Mouse (Mus musculus) liver, embryonic 14.5 days (tissue): Measurements from ENCODE around the gene Txnip. TPM values are rescaled to one million over a fixed set of nuclear protein-coding genes. Genes with fewer than 3 reads are reported as not detected.

Experiments
- ATAC-seq: fragments of 200-750 bp; cut with Nextera tagmentation; 2 replicates; pipeline ENCODE4 v1.8.0; 2017; ENCODE audit warnings: moderate number of reproducible peaks, mild to moderate bottlenecking, moderate library complexity; ENCODE audit not compliant: insufficient read depth
- DNase-seq, 3 experiments: peaks; one replicate each; pipeline ENCODE4 v3.0.0-alpha.2; 2012 to 2013; ENCODE audit warnings: low read depth in 3 of 3, low spot score in 3 of 3
- H3K27ac ChIP-seq: fragments of 300-500 bp; sonication (generic); 2 replicates; pipeline ENCODE4 v1.5.1; 2014; ENCODE audit warnings: moderate library complexity, mild to moderate bottlenecking, control low read depth, inconsistent platforms
- H3K27me3 ChIP-seq: fragments of 300-500 bp; sonication (generic); 2 replicates; pipeline ENCODE4 v1.6.1; 2014; ENCODE audit warnings: mild to moderate bottlenecking, low read length, moderate library complexity; ENCODE audit not compliant: control insufficient read depth, insufficient read depth
- H3K36me3 ChIP-seq: fragments of 300-500 bp; sonication (generic); replicated peaks from 2 replicates; pipeline ENCODE4 v1.6.1; 2014; ENCODE audit warnings: low read depth; ENCODE audit not compliant: control insufficient read depth, insufficient read depth
- H3K4me1 ChIP-seq, 2 experiments: fragments of 200-500 bp in 1 of 2; fragments of 300-500 bp in 1 of 2; sonication (generic) in 1 of 2; replicated peaks; 2 replicates each; pipeline ENCODE4 v1.6.1; 2012 to 2014; ENCODE audit warnings: antibody characterized with exemption in 1 of 2, inconsistent platforms in 1 of 2, low read length in 1 of 2; ENCODE audit not compliant: control insufficient read depth in 2 of 2, insufficient read depth in 2 of 2
- H3K4me2 ChIP-seq: fragments of 300-500 bp; sonication (generic); 2 replicates; pipeline ENCODE4 v1.6.1; 2014; ENCODE audit warnings: low read depth, mild to moderate bottlenecking, control low read depth, moderate library complexity
- H3K4me3 ChIP-seq, 2 experiments: fragments of 200-500 bp in 1 of 2; fragments of 300-500 bp in 1 of 2; sonication (generic) in 1 of 2; 2 replicates each; pipeline ENCODE4 v1.5.1; 2012 to 2014; ENCODE audit warnings: low read depth in 2 of 2, low read length in 2 of 2, mild to moderate bottlenecking in 2 of 2, control low read depth in 1 of 2, inconsistent platforms in 1 of 2, moderate library complexity in 1 of 2; ENCODE audit not compliant: insufficient read depth in 1 of 2
- H3K9ac ChIP-seq: fragments of 300-500 bp; sonication (generic); replicated peaks from 2 replicates; pipeline ENCODE4 v1.6.1; 2014; ENCODE audit warnings: mild to moderate bottlenecking, control low read depth, moderate library complexity
- H3K9me3 ChIP-seq: fragments of 300-500 bp; sonication (generic); 2 replicates; pipeline ENCODE4 v1.6.1; 2016; ENCODE audit warnings: low read length, mixed read lengths; ENCODE audit not compliant: control insufficient read depth
- CTCF ChIP-seq: IDR thresholded peaks from 2 replicates; pipeline ENCODE4 v1.5.1; 2016; ENCODE audit warnings: antibody characterized with exemption, low read depth, control low read depth
- EP300 ChIP-seq: IDR thresholded peaks from 2 replicates; pipeline ENCODE4 v1.6.1; 2016; ENCODE audit warnings: antibody characterized with exemption, low read depth
- WGBS: fragments of 180-500 bp; shearing (Covaris S2); extraction: QIAGEN DNeasy Blood & Tissue Kit; methylation state at CpG from one replicate; pipeline ENCODE4 v1.1.7; 2014; ENCODE audit not compliant: insufficient replicate concordance; 5-methylcytosine and 5-hydroxymethylcytosine counted together
- polyA plus RNA-seq, 2 experiments: library from polyadenylated mRNA; depleted of rRNA in 1 of 2; stranded (reverse) in 1 of 2; unstranded in 1 of 2; fragments of >200 nt; fragmentation: Nextera tagmentation in 1 of 2; extraction: Ambion mirVana in 1 of 2; gene quantifications; 2 replicates each; pipeline versions ENCODE4 v1.2.1 to v1.2.3; 2012 to 2014

The Txnip gene
- polyA plus RNA-seq, 2 experiments = 32.5 to 42.8 TPM

DNA sequence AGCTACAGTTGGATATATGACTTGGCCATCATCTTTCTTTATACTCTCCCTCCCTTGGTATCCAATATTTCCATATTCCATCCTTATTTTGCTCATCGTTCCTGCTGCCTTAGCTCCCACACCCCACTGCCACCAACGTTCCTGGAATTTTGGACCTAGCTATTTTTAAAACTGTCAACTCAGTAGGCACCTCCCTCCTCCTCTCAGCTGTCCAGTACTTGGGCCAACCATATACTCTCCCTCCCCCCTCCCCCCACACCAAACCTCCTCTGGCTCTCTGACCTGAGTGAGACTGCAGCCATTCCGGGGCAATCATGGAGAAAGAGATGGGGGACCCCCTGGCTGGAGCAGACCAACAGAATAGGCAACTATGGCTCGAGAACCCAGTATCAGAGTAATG, 32.8 kb upstream of the Txnip start, which contains the start of gene Hfe2:
Gene Hfe2 (plus strand): TSS at position 259 of the 400 bp plus-strand sequence.
- no peaks in the 10 kb centered on the region for H3K36me3 ChIP-seq
- H3K27ac ChIP-seq = no peak within 1 kb of the TSS
- H3K4me3 ChIP-seq = no peak within 1 kb of the TSS; a peak in 1 of 4 replicates
- H3K4me1 ChIP-seq = no peaks in the 10 kb centered on the region
- H3K9ac ChIP-seq = no peak within 1 kb of the TSS
- peaks cover 36% of the 10 kb centered on the region for H3K27me3 ChIP-seq
- TF ChIP-seq CTCF (no peak), EP300 (no peak)
- peak within 1 kb of the TSS; percentile 1 for H3K4me2 ChIP-seq
- peak; percentile 44; the same call in 1 of the 2 replicates for ATAC-seq
- WGBS = 45% methylated on average over 4 of the region's 4 CpGs
- no peak for DNase-seq
- no peaks in the 10 kb centered on the region for H3K9me3 ChIP-seq

DNA sequence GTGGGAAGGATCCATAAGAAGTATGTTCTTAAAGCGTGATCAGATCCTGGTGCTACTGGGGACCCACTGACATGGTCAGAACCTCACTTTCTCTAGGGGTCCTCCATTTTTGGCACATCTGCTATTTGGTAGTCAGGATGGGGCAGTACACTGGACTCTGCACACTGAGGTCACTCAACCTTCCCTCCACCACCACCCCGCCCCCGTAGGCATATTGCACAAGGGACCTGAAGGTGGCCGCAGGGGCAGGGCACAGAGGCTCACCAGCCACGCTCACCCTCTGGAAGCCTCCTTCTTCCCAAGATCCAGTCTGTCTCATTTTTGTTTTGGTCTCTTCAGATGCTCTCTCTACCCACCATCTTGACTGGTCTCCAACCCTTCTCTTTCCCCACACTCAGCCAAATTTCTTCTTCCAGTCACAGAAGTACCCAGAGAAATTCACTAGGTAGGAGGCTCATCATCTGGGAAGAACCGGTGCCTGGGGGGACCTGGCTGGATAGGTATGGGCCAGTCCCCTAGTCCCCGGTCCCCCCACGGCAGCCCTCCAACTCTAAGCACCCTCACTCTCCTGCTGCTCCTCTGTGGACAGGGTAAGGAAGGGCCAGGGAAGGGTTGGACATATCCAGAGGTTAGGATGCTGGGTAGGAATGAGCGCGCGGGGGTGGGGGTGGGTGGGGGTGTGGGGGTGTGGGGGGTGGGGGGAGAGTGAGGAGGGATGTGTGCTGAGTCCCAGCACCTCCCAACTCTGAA, 31.6 kb upstream of the Txnip start:
- DNase-seq = no peak
- Histone ChIP-seq H3K36me3 (no peaks in the 10 kb centered on the region), H3K4me3 (peak overlapping the region in 1 of 2 experiments; percentile 2; a peak in 1 of 4 replicates), H3K27me3 (peaks cover 36% of the 10 kb centered on the region), H3K9ac (no peak overlapping the region), H3K9me3 (no peaks in the 10 kb centered on the region), H3K4me2 (peak overlapping the region; percentile 49), H3K4me1 (no peaks in the 10 kb centered on the region), H3K27ac (no peak overlapping the region)
- WGBS = 43% methylated on average over 11 of the region's 11 CpGs
- TF ChIP-seq EP300 = no peak
- no peak for TF ChIP-seq CTCF
- ATAC-seq = peak; percentile 74

DNA sequence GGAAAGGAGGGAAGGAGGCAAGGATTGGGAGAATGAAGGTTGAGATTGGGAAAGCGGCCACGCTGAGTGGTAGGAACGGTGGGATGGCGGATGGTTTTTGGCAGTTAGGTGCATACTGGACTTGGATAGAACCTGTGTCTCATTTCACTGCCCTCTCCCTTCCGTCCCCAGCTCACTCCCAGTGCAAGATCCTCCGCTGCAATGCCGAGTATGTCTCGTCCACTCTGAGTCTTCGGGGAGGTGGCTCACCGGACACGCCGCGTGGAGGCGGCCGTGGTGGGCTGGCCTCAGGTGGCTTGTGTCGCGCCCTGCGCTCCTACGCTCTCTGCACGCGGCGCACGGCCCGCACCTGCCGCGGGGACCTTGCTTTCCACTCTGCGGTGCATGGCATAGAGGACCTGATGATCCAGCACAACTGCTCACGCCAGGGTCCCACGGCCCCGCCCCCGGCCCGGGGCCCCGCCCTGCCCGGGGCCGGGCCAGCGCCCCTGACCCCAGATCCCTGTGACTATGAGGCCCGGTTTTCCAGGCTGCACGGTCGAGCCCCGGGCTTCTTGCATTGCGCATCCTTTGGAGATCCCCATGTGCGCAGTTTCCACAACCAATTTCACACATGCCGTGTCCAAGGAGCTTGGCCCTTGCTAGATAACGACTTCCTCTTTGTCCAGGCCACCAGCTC, 30.8 kb upstream of the Txnip start:
- Histone ChIP-seq H3K27ac (no peak overlapping the region), H3K9me3 (no peaks in the 10 kb centered on the region), H3K36me3 (no peaks in the 10 kb centered on the region), H3K4me2 (peak overlapping the region; percentile 49), H3K9ac (no peak overlapping the region), H3K27me3 (peaks cover 36% of the 10 kb centered on the region), H3K4me1 (no peaks in the 10 kb centered on the region), H3K4me3 (peak overlapping the region; percentile 6 to 42; a peak in 3 of 4 replicates)
- no peak for DNase-seq
- TF ChIP-seq CTCF = no peak
- TF ChIP-seq EP300 = no peak
- WGBS = 3% methylated on average over 44 of the region's 44 CpGs
- ATAC-seq = no peak

DNA sequence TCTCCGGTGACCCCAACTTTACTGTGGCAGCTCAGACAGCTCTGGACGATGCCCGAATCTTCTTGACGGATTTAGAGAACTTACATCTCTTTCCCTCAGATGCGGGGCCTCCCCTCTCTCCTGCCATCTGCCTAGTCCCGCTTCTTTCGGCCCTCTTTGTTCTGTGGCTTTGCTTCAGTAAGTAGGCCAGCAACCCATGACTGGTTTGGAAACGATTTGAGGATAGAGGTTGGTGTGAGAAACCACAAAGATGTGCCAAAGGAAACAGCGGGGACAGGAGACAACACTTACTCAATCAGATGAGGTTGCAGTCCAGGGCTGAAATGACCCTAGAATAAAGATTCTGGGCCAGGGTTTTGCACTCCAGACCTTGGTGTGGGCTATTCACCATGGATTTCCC, 29.3 kb upstream of the Txnip start:
- Histone ChIP-seq H3K4me1 (no peaks in the 10 kb centered on the region), H3K27me3 (peaks cover 36% of the 10 kb centered on the region), H3K27ac (no peak overlapping the region), H3K4me3 (no peak overlapping the region), H3K4me2 (no peak overlapping the region), H3K9me3 (no peaks in the 10 kb centered on the region), H3K36me3 (no peaks in the 10 kb centered on the region), H3K9ac (no peak overlapping the region)
- TF ChIP-seq CTCF (no peak), EP300 (no peak)
- ATAC-seq = no peak
- DNase-seq = no peak
- WGBS = 32% methylated on average over 9 of the region's 9 CpGs

DNA sequence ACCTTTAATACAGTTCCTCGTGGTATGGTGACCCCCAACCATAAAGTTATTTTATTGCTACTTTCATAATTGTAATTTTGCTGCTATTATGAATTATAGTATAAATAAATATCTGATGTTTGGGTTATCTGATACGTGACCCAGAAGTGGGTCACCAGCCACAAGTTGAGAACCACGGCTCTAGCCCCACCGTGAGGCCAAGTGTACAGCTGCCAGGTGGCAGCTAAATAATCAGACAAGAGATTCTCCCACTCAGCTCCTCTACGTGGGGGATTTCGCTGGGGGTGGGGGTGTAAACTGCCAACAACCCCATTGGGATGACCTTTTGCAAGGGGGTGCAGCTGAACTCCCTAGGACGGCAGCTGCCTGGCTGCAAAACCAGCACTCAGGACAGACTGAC, 25.7 kb upstream of the Txnip start:
- DNase-seq (no peak), ATAC-seq (no peak)
- Histone ChIP-seq H3K9ac (no peak overlapping the region), H3K4me2 (no peak overlapping the region), H3K4me1 (no peaks in the 10 kb centered on the region), H3K27ac (no peak overlapping the region), H3K27me3 (peaks cover 24% of the 10 kb centered on the region), H3K36me3 (no peaks in the 10 kb centered on the region), H3K9me3 (no peaks in the 10 kb centered on the region), H3K4me3 (no peak overlapping the region)
- 43% methylated on average over 7 of the region's 7 CpGs for WGBS
- TF ChIP-seq EP300 = no peak
- TF ChIP-seq CTCF = no peak
